Mouse (Mus musculus): ENCODE measurements around the gene B3galnt1. TPM values are rescaled to one million over a fixed set of nuclear protein-coding genes. Genes with fewer than 3 reads are reported as not detected.

The B3galnt1 gene
- 31.7 and 32.8 TPM in 2 replicates for polyA plus RNA-seq (2014; fragmentation: Nextera tagmentation; extraction: Ambion mirVana)

GRCm38 (mm10) chr3:69598261-69599165 is at the start of gene B3galnt1:
Gene B3galnt1 (minus strand): TSS chr3:69598960.
- DNase-seq (peak; percentile 84), ATAC-seq (ENCODE audit: insufficient read depth) (peak; percentile 80)
- under 1% methylated on average over 86 of the region's 99 CpGs for WGBS
- no peaks in the 10 kb centered on the region for H3K36me3 ChIP-seq (ENCODE audit: insufficient read depth)
- H3K9me3 ChIP-seq (ENCODE audit: low read depth, low read length), result no peaks in the 10 kb centered on the region
- H3K27me3 ChIP-seq (ENCODE audit: insufficient read depth, low read length), result no peaks in the 10 kb centered on the region
- no peaks in the 10 kb centered on the region for H3K4me1 ChIP-seq (ENCODE audit: insufficient read depth)
- peak within 1 kb of the TSS; percentile 68 for H3K4me3 ChIP-seq (ENCODE audit: low read depth, low read length)
- TF ChIP-seq CTCF (IDR thresholded peaks at IDR 0.05; ENCODE audit: low read depth), result peak; percentile 39
- peak within 1 kb of the TSS; percentile 76 for H3K9ac ChIP-seq
- peak within 1 kb of the TSS; percentile 64; the same call in 1 of the 2 replicates for H3K27ac ChIP-seq (ENCODE audit: low read depth)
- peak within 1 kb of the TSS; percentile 78 for H3K4me2 ChIP-seq

- no peak overlapping the region for H3K27ac ChIP-seq (ENCODE audit: low read depth)
- no peaks in the 10 kb centered on the region for H3K9me3 ChIP-seq (ENCODE audit: low read depth, low read length)
- no peaks in the 10 kb centered on the region for H3K36me3 ChIP-seq (ENCODE audit: insufficient read depth)
- H3K4me3 ChIP-seq (ENCODE audit: low read depth, low read length), result no peak overlapping the region
- no peaks in the 10 kb centered on the region for H3K4me1 ChIP-seq (ENCODE audit: insufficient read depth)
- DNase-seq (no peak), ATAC-seq (ENCODE audit: insufficient read depth) (no peak)
- WGBS, result 77% methylated on average over 3 of the region's 3 CpGs
- no peak overlapping the region for H3K9ac ChIP-seq
- H3K4me2 ChIP-seq, result no peak overlapping the region
- no peak for TF ChIP-seq CTCF (IDR thresholded peaks at IDR 0.05; ENCODE audit: low read depth)
- no peaks in the 10 kb centered on the region for H3K27me3 ChIP-seq (ENCODE audit: insufficient read depth, low read length)
Measured at GRCm38 (mm10) chr3:69634521-69634920, 35.8 kb upstream of the B3galnt1 start.

DNA sequence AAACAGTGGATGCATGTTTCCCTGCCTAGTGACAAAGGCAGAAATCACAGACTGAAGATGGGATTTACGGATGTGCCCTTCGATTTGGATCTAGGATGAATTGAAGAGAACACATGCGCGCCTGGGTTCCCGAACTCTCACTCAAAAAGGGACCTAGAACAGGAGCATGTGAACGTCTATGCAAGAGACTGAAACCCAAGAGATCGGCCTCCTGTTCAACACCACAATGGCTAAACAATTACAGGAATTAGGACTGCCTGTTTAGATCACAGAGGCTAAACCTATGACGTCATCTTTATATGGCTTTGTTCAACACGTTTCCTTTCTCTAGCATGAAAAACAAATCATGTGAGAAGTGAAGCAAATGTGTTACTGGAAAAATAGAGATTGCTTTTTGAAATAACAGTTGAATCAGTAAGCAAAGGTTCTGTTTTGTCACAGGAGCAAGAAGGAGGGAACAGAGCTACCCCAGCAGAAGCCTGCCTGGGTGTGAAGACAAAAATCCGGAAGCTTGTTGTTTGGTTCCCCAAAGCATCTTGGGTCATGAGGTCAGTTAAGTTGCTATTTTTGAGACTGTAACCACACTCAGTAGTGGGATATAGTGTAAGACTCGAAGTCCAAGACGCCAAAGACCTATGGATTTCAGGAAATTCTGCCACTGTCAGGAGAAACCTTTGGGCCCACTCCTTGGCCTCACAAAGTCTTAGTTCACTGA is 35.1 kb upstream of the B3galnt1 start:
- no peak overlapping the region for H3K4me2 ChIP-seq
- ATAC-seq (ENCODE audit: insufficient read depth), result no peak
- no peak overlapping the region for H3K27ac ChIP-seq (ENCODE audit: low read depth)
- no peaks in the 10 kb centered on the region for H3K9me3 ChIP-seq (ENCODE audit: low read depth, low read length)
- H3K9ac ChIP-seq, result no peak overlapping the region
- no peak overlapping the region for H3K4me3 ChIP-seq (ENCODE audit: low read depth, low read length)
- no peak for TF ChIP-seq CTCF (IDR thresholded peaks at IDR 0.05; ENCODE audit: low read depth)
- no peaks in the 10 kb centered on the region for H3K36me3 ChIP-seq (ENCODE audit: insufficient read depth)
- no peaks in the 10 kb centered on the region for H3K27me3 ChIP-seq (ENCODE audit: insufficient read depth, low read length)
- no peaks in the 10 kb centered on the region for H3K4me1 ChIP-seq (ENCODE audit: insufficient read depth)
- 72% methylated on average over 12 of the region's 12 CpGs for WGBS
- DNase-seq, result peak; percentile 15

- no peak overlapping the region for H3K27ac ChIP-seq (ENCODE audit: low read depth)
- H3K4me3 ChIP-seq (ENCODE audit: low read depth, low read length), result no peak overlapping the region
- no peaks in the 10 kb centered on the region for H3K36me3 ChIP-seq (ENCODE audit: insufficient read depth)
- H3K4me1 ChIP-seq (ENCODE audit: insufficient read depth), result no peaks in the 10 kb centered on the region
- DNase-seq, result no peak
- 74% methylated on average over 11 of the region's 11 CpGs for WGBS
- ATAC-seq (ENCODE audit: insufficient read depth), result no peak
- H3K9me3 ChIP-seq (ENCODE audit: low read depth, low read length), result no peaks in the 10 kb centered on the region
- no peak overlapping the region for H3K9ac ChIP-seq
- no peak for TF ChIP-seq CTCF (IDR thresholded peaks at IDR 0.05; ENCODE audit: low read depth)
- no peaks in the 10 kb centered on the region for H3K27me3 ChIP-seq (ENCODE audit: insufficient read depth, low read length)
- no peak overlapping the region for H3K4me2 ChIP-seq
Measured at GRCm38 (mm10) chr3:69626963-69627590, 28.3 kb upstream of the B3galnt1 start.

- WGBS, result 80% methylated on average over 11 of the region's 11 CpGs
- H3K4me2 ChIP-seq, result no peak overlapping the region
Measured at GRCm38 (mm10) chr3:69626213-69626962, 27.6 kb upstream of the B3galnt1 start.

GRCm38 (mm10) chr3:69624182-69624581 is 25.4 kb upstream of the B3galnt1 start:
- H3K9ac ChIP-seq, result no peak overlapping the region
- no peaks in the 10 kb centered on the region for H3K36me3 ChIP-seq (ENCODE audit: insufficient read depth)
- no peaks in the 10 kb centered on the region for H3K4me1 ChIP-seq (ENCODE audit: insufficient read depth)
- no peaks in the 10 kb centered on the region for H3K27me3 ChIP-seq (ENCODE audit: insufficient read depth, low read length)
- H3K4me2 ChIP-seq, result no peak overlapping the region
- no peak overlapping the region for H3K4me3 ChIP-seq (ENCODE audit: low read depth, low read length)
- H3K27ac ChIP-seq (ENCODE audit: low read depth), result no peak overlapping the region
- DNase-seq (no peak), ATAC-seq (ENCODE audit: insufficient read depth) (no peak)
- H3K9me3 ChIP-seq (ENCODE audit: low read depth, low read length), result no peaks in the 10 kb centered on the region
- no peak for TF ChIP-seq CTCF (IDR thresholded peaks at IDR 0.05; ENCODE audit: low read depth)
- WGBS, result 53% methylated on average over 2 of the region's 2 CpGs

More at GRCm38 (mm10) chr3:69626213-69626962, 27.6 kb upstream of the B3galnt1 start:
- H3K4me1 ChIP-seq (ENCODE audit: insufficient read depth), result no peaks in the 10 kb centered on the region
- no peak for TF ChIP-seq CTCF (IDR thresholded peaks at IDR 0.05; ENCODE audit: low read depth)
- H3K36me3 ChIP-seq (ENCODE audit: insufficient read depth), result no peaks in the 10 kb centered on the region
- H3K9ac ChIP-seq, result no peak overlapping the region
- DNase-seq (no peak), ATAC-seq (ENCODE audit: insufficient read depth) (no peak)
- no peak overlapping the region for H3K27ac ChIP-seq (ENCODE audit: low read depth)
- no peaks in the 10 kb centered on the region for H3K9me3 ChIP-seq (ENCODE audit: low read depth, low read length)
- H3K4me3 ChIP-seq (ENCODE audit: low read depth, low read length), result no peak overlapping the region
- no peaks in the 10 kb centered on the region for H3K27me3 ChIP-seq (ENCODE audit: insufficient read depth, low read length)
